Comparison of ENCODE assay signal across 11 mouse cellular contexts in the genomic region with DNA sequence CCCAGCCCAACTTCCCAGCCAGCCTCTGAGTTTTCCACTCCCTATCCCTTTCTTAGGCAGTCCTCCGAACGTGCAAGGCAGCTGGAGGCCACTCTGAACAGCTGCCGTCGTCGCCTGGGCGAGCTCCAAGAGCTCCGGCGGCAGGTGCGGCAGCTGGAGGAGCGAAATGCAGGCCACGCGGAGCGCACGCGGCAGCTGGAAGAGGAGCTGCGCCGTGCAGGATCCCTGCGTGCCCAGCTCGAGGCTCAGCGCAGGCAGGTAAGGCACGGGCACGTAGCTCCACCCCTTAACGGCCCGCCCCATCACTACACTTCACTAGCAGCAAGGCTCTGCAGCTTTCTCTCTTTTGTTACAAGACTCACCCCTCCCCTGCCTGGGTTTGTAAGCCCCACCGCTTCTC. TPM values are rescaled to one million over a fixed set of nuclear protein-coding genes. Genes with fewer than 3 reads are reported as not detected.
DNase-seq lines count a peak whose midpoint lies in the region; ATAC-seq and TF ChIP-seq lines count a peak whose summit lies in the region.
"Had no signal": no experiment of that assay in that cellular context is flagged by ENCODE, and none has a peak within 500 bp of the region (broad histone marks: within the 10 kb centered on the region; RNA-seq: fewer than 3 reads in every experiment).

No protein-coding gene starts in this region.

- peak; percentile 24 for DNase-seq in hindbrain, embryonic 10.5 days (ENCODE audit: low spot score)
- DNase-seq in hindbrain, embryonic 14.5 days (ENCODE audit: low spot score): no peak
- peak; percentile 72 for DNase-seq in brain, embryonic 14.5 days (ENCODE audit: low read depth)
- peak; percentile 23 for DNase-seq in hindbrain, embryonic 11.5 days (ENCODE audit: low spot score)
- no peak for DNase-seq in adipocyte (ENCODE audit: low spot score)
- DNase-seq in Muller cell, postnatal 12 days (ENCODE audit: inconsistent ontology term): no peak

- no peaks in the 10 kb centered on the region for H3K9me3 ChIP-seq in hindbrain, embryonic 10.5 days
- no peaks in the 10 kb centered on the region for H3K9me3 ChIP-seq in hindbrain, embryonic 14.5 days (ENCODE audit: control insufficient read depth, low read length)
- H3K9me3 ChIP-seq in hindbrain, embryonic 11.5 days (ENCODE audit: control insufficient read depth, low read length): no peaks in the 10 kb centered on the region
- no peaks in the 10 kb centered on the region for H3K9me3 ChIP-seq in midbrain, embryonic 15.5 days
- H3K9me3 ChIP-seq: embryonic facial prominence, embryonic 12.5 days had no signal

- no peak for ATAC-seq in hindbrain, embryonic 14.5 days (ENCODE audit: low FRiP score)
- ATAC-seq in hindbrain, embryonic 11.5 days (ENCODE audit: low FRiP score): no peak
- ATAC-seq in midbrain, embryonic 15.5 days (replicated peaks): no peak
- ATAC-seq: intestine, postnatal 0 days; Patski had no signal

- no peaks in the 10 kb centered on the region for H3K36me3 ChIP-seq in hindbrain, embryonic 10.5 days
- H3K36me3 ChIP-seq in hindbrain, embryonic 14.5 days (replicated peaks; ENCODE audit: control insufficient read depth, insufficient read depth): peaks cover 11% of the 10 kb centered on the region; the same call in 1 of the 2 replicates
- no peaks in the 10 kb centered on the region for H3K36me3 ChIP-seq in hindbrain, embryonic 11.5 days (ENCODE audit: control insufficient read depth, insufficient read depth, low read length)
- no peaks in the 10 kb centered on the region for H3K36me3 ChIP-seq in midbrain, embryonic 15.5 days (replicated peaks)
- H3K36me3 ChIP-seq: embryonic facial prominence, embryonic 12.5 days had no signal

- no peak for TF ChIP-seq POLR2A in brain, embryonic 14.5 days (IDR thresholded peaks at IDR 0.05; ENCODE audit: borderline replicate concordance, extremely low read depth, insufficient read depth, insufficient read length, poor library complexity, severe bottlenecking)

- WGBS in hindbrain, embryonic 10.5 days: 32% methylated on average over 25 of the region's 25 CpGs
- WGBS in hindbrain, embryonic 14.5 days: 20% methylated on average over 25 of the region's 25 CpGs
- WGBS in hindbrain, embryonic 11.5 days: 24% methylated on average over 25 of the region's 25 CpGs
- 27% methylated on average over 25 of the region's 25 CpGs for WGBS in midbrain, embryonic 15.5 days

- TF ChIP-seq CTCF in brain, embryonic 14.5 days (IDR thresholded peaks at IDR 0.05; ENCODE audit: borderline replicate concordance, extremely low read depth, insufficient read depth, insufficient read length): no peak

- peaks cover 47% of the 10 kb centered on the region for H3K27me3 ChIP-seq in hindbrain, embryonic 10.5 days (ENCODE audit: insufficient read depth, poor library complexity, severe bottlenecking)
- H3K27me3 ChIP-seq in hindbrain, embryonic 14.5 days (ENCODE audit: control insufficient read depth, insufficient read depth, low read length): no peaks in the 10 kb centered on the region; the same call in 1 of the 2 replicates
- peaks cover 10% of the 10 kb centered on the region for H3K27me3 ChIP-seq in hindbrain, embryonic 11.5 days (ENCODE audit: control insufficient read depth, insufficient read depth, low read length)
- H3K27me3 ChIP-seq in midbrain, embryonic 15.5 days (replicated peaks): peaks cover 17% of the 10 kb centered on the region
- H3K27me3 ChIP-seq: Patski had no signal

- no peak overlapping the region for H3K27ac ChIP-seq in hindbrain, embryonic 10.5 days
- no peak overlapping the region for H3K27ac ChIP-seq in hindbrain, embryonic 14.5 days
- H3K27ac ChIP-seq in hindbrain, embryonic 11.5 days (ENCODE audit: low read depth, low read length): no peak overlapping the region
- no peak overlapping the region for H3K27ac ChIP-seq in midbrain, embryonic 15.5 days
- H3K27ac ChIP-seq: embryonic facial prominence, embryonic 12.5 days; liver, embryonic 14.5 days had no signal

- no peak overlapping the region for H3K4me2 ChIP-seq in hindbrain, embryonic 14.5 days (replicated peaks)
- no peak overlapping the region for H3K4me2 ChIP-seq in hindbrain, embryonic 11.5 days (replicated peaks; ENCODE audit: low read depth, low read length)
- H3K4me2 ChIP-seq in midbrain, embryonic 15.5 days: 0 out of 2 replicates have a peak overlapping the region, but pooled peaks have one; percentile 14
- H3K4me2 ChIP-seq: embryonic facial prominence, embryonic 12.5 days had no signal

- peak overlapping the region; percentile 7; the same call in 1 of the 2 replicates for H3K4me3 ChIP-seq in hindbrain, embryonic 10.5 days
- no peak overlapping the region for H3K4me3 ChIP-seq in hindbrain, embryonic 14.5 days (replicated peaks; ENCODE audit: low read length)
- no peak overlapping the region for H3K4me3 ChIP-seq in hindbrain, embryonic 11.5 days (ENCODE audit: low read depth, low read length)
- H3K4me3 ChIP-seq in midbrain, embryonic 15.5 days: no peak overlapping the region
- H3K4me3 ChIP-seq: embryonic facial prominence, embryonic 12.5 days had no signal

- H3K9ac ChIP-seq in hindbrain, embryonic 14.5 days: no peak overlapping the region
- 0 out of 2 replicates have a peak overlapping the region, but pooled peaks have one; percentile 11 for H3K9ac ChIP-seq in hindbrain, embryonic 11.5 days (ENCODE audit: low read depth, low read length)
- no peak overlapping the region for H3K9ac ChIP-seq in midbrain, embryonic 15.5 days
- H3K9ac ChIP-seq: embryonic facial prominence, embryonic 12.5 days; liver, embryonic 14.5 days had no signal

- H3K4me1 ChIP-seq in hindbrain, embryonic 10.5 days (replicated peaks): peaks cover 26% of the 10 kb centered on the region
- peaks cover 6% of the 10 kb centered on the region; the same call in 1 of the 2 replicates for H3K4me1 ChIP-seq in hindbrain, embryonic 14.5 days (replicated peaks; ENCODE audit: control insufficient read depth, insufficient read depth, low read length)
- H3K4me1 ChIP-seq in hindbrain, embryonic 11.5 days (replicated peaks; ENCODE audit: control insufficient read depth, insufficient read depth, low read length): peaks cover 6% of the 10 kb centered on the region
- peaks cover 20% of the 10 kb centered on the region for H3K4me1 ChIP-seq in midbrain, embryonic 15.5 days

RNA-seq across cellular contexts. Expression of gene Hook2, which starts 5.3 kb away (rescaled TPM):
- polyA plus RNA-seq in hindbrain, embryonic 10.5 days (2016; fragmentation: Nextera tagmentation; extraction: Ambion mirVana): 14.5 and 16.8 TPM in 2 replicates
- 24.6 and 27.3 TPM in 2 replicates for polyA plus RNA-seq in hindbrain, embryonic 14.5 days (2014; fragmentation: Nextera tagmentation; extraction: Ambion mirVana)
- polyA plus RNA-seq in brain, embryonic 14.5 days (2012; rRNA removed): 21.2 and 27.2 TPM in 2 replicates
- polyA plus RNA-seq in hindbrain, embryonic 11.5 days (2014; fragmentation: Nextera tagmentation; extraction: Ambion mirVana): 9.5 and 10.3 TPM in 2 replicates
- polyA plus RNA-seq in midbrain, embryonic 15.5 days (2015; fragmentation: Nextera tagmentation; extraction: Ambion mirVana): 38.9 and 41.1 TPM in 2 replicates

RNA-seq across cellular contexts. Expression of gene Junb, which starts 17.2 kb away (rescaled TPM):
- 6.5 and 8.7 TPM in 2 replicates for polyA plus RNA-seq in hindbrain, embryonic 10.5 days (2016; fragmentation: Nextera tagmentation; extraction: Ambion mirVana)
- 6.0 and 6.2 TPM in 2 replicates for polyA plus RNA-seq in hindbrain, embryonic 14.5 days (2014; fragmentation: Nextera tagmentation; extraction: Ambion mirVana)
- 6.7 and 7.1 TPM in 2 replicates for polyA plus RNA-seq in brain, embryonic 14.5 days (2012; rRNA removed)
- 6.2 and 6.4 TPM in 2 replicates for polyA plus RNA-seq in hindbrain, embryonic 11.5 days (2014; fragmentation: Nextera tagmentation; extraction: Ambion mirVana)
- polyA plus RNA-seq in midbrain, embryonic 15.5 days (2015; fragmentation: Nextera tagmentation; extraction: Ambion mirVana): 5.5 and 6.8 TPM in 2 replicates

RNA-seq across cellular contexts. Expression of gene Best2, which starts 18.7 kb away (rescaled TPM):
- polyA plus RNA-seq in hindbrain, embryonic 10.5 days (2016; fragmentation: Nextera tagmentation; extraction: Ambion mirVana): not detected in 2 replicates
- not detected in 2 replicates for polyA plus RNA-seq in hindbrain, embryonic 14.5 days (2014; fragmentation: Nextera tagmentation; extraction: Ambion mirVana)
- polyA plus RNA-seq in brain, embryonic 14.5 days (2012; rRNA removed): 0.05 and 0.06 TPM in 2 replicates
- not detected in 2 replicates for polyA plus RNA-seq in hindbrain, embryonic 11.5 days (2014; fragmentation: Nextera tagmentation; extraction: Ambion mirVana)
- polyA plus RNA-seq in midbrain, embryonic 15.5 days (2015; fragmentation: Nextera tagmentation; extraction: Ambion mirVana): not detected in 2 replicates
- polyA plus RNA-seq: liver, embryonic 14.5 days had no signal

RNA-seq across cellular contexts. Expression of gene Rnaseh2a, which starts 26.1 kb away (rescaled TPM):
- polyA plus RNA-seq in hindbrain, embryonic 10.5 days (2016; fragmentation: Nextera tagmentation; extraction: Ambion mirVana): 137 and 146 TPM in 2 replicates
- 47.8 and 48.4 TPM in 2 replicates for polyA plus RNA-seq in hindbrain, embryonic 14.5 days (2014; fragmentation: Nextera tagmentation; extraction: Ambion mirVana)
- polyA plus RNA-seq in brain, embryonic 14.5 days (2012; rRNA removed): 41.8 and 51.3 TPM in 2 replicates
- 98.5 and 104 TPM in 2 replicates for polyA plus RNA-seq in hindbrain, embryonic 11.5 days (2014; fragmentation: Nextera tagmentation; extraction: Ambion mirVana)
- polyA plus RNA-seq in midbrain, embryonic 15.5 days (2015; fragmentation: Nextera tagmentation; extraction: Ambion mirVana): 54.2 and 54.7 TPM in 2 replicates

RNA-seq across cellular contexts. Expression of gene Prdx2, which starts 26.3 kb away (rescaled TPM):
- polyA plus RNA-seq in hindbrain, embryonic 10.5 days (2016; fragmentation: Nextera tagmentation; extraction: Ambion mirVana): 1,241 and 1,456 TPM in 2 replicates
- 1,143 and 1,221 TPM in 2 replicates for polyA plus RNA-seq in hindbrain, embryonic 14.5 days (2014; fragmentation: Nextera tagmentation; extraction: Ambion mirVana)
- 756 and 915 TPM in 2 replicates for polyA plus RNA-seq in brain, embryonic 14.5 days (2012; rRNA removed)
- 1,367 and 1,409 TPM in 2 replicates for polyA plus RNA-seq in hindbrain, embryonic 11.5 days (2014; fragmentation: Nextera tagmentation; extraction: Ambion mirVana)
- 1,276 and 1,344 TPM in 2 replicates for polyA plus RNA-seq in midbrain, embryonic 15.5 days (2015; fragmentation: Nextera tagmentation; extraction: Ambion mirVana)

Comparison
In these comparisons a context has a peak if more than half of its experiments do, and no peak if none do; other contexts are left out.
1. DNase-seq: peak in hindbrain, embryonic 10.5 days (single experiment), brain, embryonic 14.5 days (single experiment) and hindbrain, embryonic 11.5 days (single experiment); none in hindbrain, embryonic 14.5 days (single experiment), adipocyte (single experiment) and Muller cell, postnatal 12 days (single experiment).